Mouse (Mus musculus): ENCODE results near the gene Camta1.

Camta1 gene

GRCm38 (mm10) chr4:150965555-150965951 lies 896.1 kb downstream of the Camta1 start:
- DNase-seq, result no peak

- DNase-seq, result peak; percentile 84
Observed at GRCm38 (mm10) chr4:150964635-150965554, 896.8 kb downstream of the Camta1 start.

- no peak for DNase-seq
Observed at GRCm38 (mm10) chr4:150963711-150964110, 898.0 kb downstream of the Camta1 start.

- no peak for DNase-seq
Observed at GRCm38 (mm10) chr4:150962231-150962630, 899.4 kb downstream of the Camta1 start.

- DNase-seq, result no peak
Observed at GRCm38 (mm10) chr4:150958536-150958935, 903.1 kb downstream of the Camta1 start.

- no peak for DNase-seq
Observed at GRCm38 (mm10) chr4:150957106-150957458, 904.6 kb downstream of the Camta1 start.

GRCm38 (mm10) chr4:150956369-150957105 lies 905.1 kb downstream of the Camta1 start:
- peak; percentile 81 for DNase-seq

- no peak for DNase-seq
Observed at GRCm38 (mm10) chr4:150950972-150951371, 910.7 kb downstream of the Camta1 start.

GRCm38 (mm10) chr4:150944707-150945106 lies 917.0 kb downstream of the Camta1 start:
- DNase-seq, result no peak

GRCm38 (mm10) chr4:150939991-150940651 lies 921.6 kb downstream of the Camta1 start:
- no peak for DNase-seq

- no peak for DNase-seq
Observed at GRCm38 (mm10) chr4:150938063-150938452, 923.6 kb downstream of the Camta1 start.

GRCm38 (mm10) chr4:150937293-150938062 lies 924.2 kb downstream of the Camta1 start:
- peak; percentile 52 for DNase-seq

GRCm38 (mm10) chr4:150933503-150933902 lies 928.2 kb downstream of the Camta1 start:
- DNase-seq, result no peak

GRCm38 (mm10) chr4:150927789-150928188 lies 933.9 kb downstream of the Camta1 start:
- DNase-seq, result no peak

- peak; percentile 82 for DNase-seq
Observed at GRCm38 (mm10) chr4:150926924-150927705, 934.6 kb downstream of the Camta1 start.

GRCm38 (mm10) chr4:150925923-150926322 lies 935.8 kb downstream of the Camta1 start:
- DNase-seq, result peak; percentile 57

- DNase-seq, result no peak
Observed at GRCm38 (mm10) chr4:150924936-150925335, 936.7 kb downstream of the Camta1 start.

GRCm38 (mm10) chr4:150924308-150924707 lies 937.4 kb downstream of the Camta1 start:
- DNase-seq, result peak; percentile 44

GRCm38 (mm10) chr4:150921206-150921605 lies 940.5 kb downstream of the Camta1 start:
- DNase-seq, result no peak

- DNase-seq, result no peak
Observed at GRCm38 (mm10) chr4:150917336-150918027, 944.2 kb downstream of the Camta1 start.

Data from retina, postnatal 1 day (tissue).